Mouse (Mus musculus): ENCODE data around the gene Mfsd6.
A peak's percentile ranks its signal among the peaks of the same experiment; 100 is the strongest.

The Mfsd6 gene

GRCm38 (mm10) chr1:52727056-52727900 is at the start of gene Mfsd6:
Gene Mfsd6 (minus strand): TSS chr1:52727462.
- no peak for DNase-seq (ENCODE audit: low read depth, low spot score)

- no peak for DNase-seq (ENCODE audit: low read depth, low spot score)
Measured at GRCm38 (mm10) chr1:52765176-52766111, 38.2 kb upstream of the Mfsd6 start.

- no peak for DNase-seq (ENCODE audit: low read depth, low spot score)
Measured at GRCm38 (mm10) chr1:52763894-52764809, 36.9 kb upstream of the Mfsd6 start.

- DNase-seq (ENCODE audit: low read depth, low spot score) = peak; percentile 38
Measured at GRCm38 (mm10) chr1:52758174-52758573, 30.9 kb upstream of the Mfsd6 start.

GRCm38 (mm10) chr1:52754331-52754730 is 27.1 kb upstream of the Mfsd6 start:
- no peak for DNase-seq (ENCODE audit: low read depth, low spot score)

- DNase-seq (ENCODE audit: low read depth, low spot score) = no peak
Measured at GRCm38 (mm10) chr1:52753828-52754227, 26.6 kb upstream of the Mfsd6 start.

GRCm38 (mm10) chr1:52752706-52753105 is 25.4 kb upstream of the Mfsd6 start:
- DNase-seq (ENCODE audit: low read depth, low spot score) = no peak

GRCm38 (mm10) chr1:52751634-52752033 is 24.4 kb upstream of the Mfsd6 start:
- no peak for DNase-seq (ENCODE audit: low read depth, low spot score)

GRCm38 (mm10) chr1:52749978-52750377 is 22.7 kb upstream of the Mfsd6 start:
- no peak for DNase-seq (ENCODE audit: low read depth, low spot score)

- DNase-seq (ENCODE audit: low read depth, low spot score) = peak; percentile 63
Measured at GRCm38 (mm10) chr1:52748260-52748659, 21.0 kb upstream of the Mfsd6 start.

GRCm38 (mm10) chr1:52742567-52742966 is 15.3 kb upstream of the Mfsd6 start:
- no peak for DNase-seq (ENCODE audit: low read depth, low spot score)

GRCm38 (mm10) chr1:52734208-52734607 is 6.9 kb upstream of the Mfsd6 start:
- no peak for DNase-seq (ENCODE audit: low read depth, low spot score)

- DNase-seq (ENCODE audit: low read depth, low spot score) = no peak
Measured at GRCm38 (mm10) chr1:52730258-52730657, 3.0 kb upstream of the Mfsd6 start.

GRCm38 (mm10) chr1:52728857-52729489 is 1.7 kb upstream of the Mfsd6 start:
- no peak for DNase-seq (ENCODE audit: low read depth, low spot score)

- peak; percentile 72 for DNase-seq (ENCODE audit: low read depth, low spot score)
Measured at GRCm38 (mm10) chr1:52726371-52727055, 749 bp downstream of the Mfsd6 start.

- DNase-seq (ENCODE audit: low read depth, low spot score) = no peak
Measured at GRCm38 (mm10) chr1:52722586-52722985, 4.7 kb downstream of the Mfsd6 start.

- peak; percentile 18 for DNase-seq (ENCODE audit: low read depth, low spot score)
Measured at GRCm38 (mm10) chr1:52719096-52719495, 8.2 kb downstream of the Mfsd6 start.

GRCm38 (mm10) chr1:52718068-52718748 is 9.1 kb downstream of the Mfsd6 start:
- DNase-seq (ENCODE audit: low read depth, low spot score) = no peak

GRCm38 (mm10) chr1:52714451-52714850 is 12.8 kb downstream of the Mfsd6 start:
- no peak for DNase-seq (ENCODE audit: low read depth, low spot score)

- DNase-seq (ENCODE audit: low read depth, low spot score) = no peak
Measured at GRCm38 (mm10) chr1:52714021-52714420, 13.2 kb downstream of the Mfsd6 start.

Data from ES-CJ7 (cell line).